Mouse (Mus musculus) megakaryocyte, embryonic 14.5 days (primary cell): Measurements from ENCODE around the gene Rgcc.

Source experiments
- FLI1 ChIP-seq: IDR thresholded peaks from 2 replicates; pipeline ENCODE4 v1.6.1; 2012; ENCODE audit warnings: low read length, inconsistent platforms, mixed read lengths
- GATA1 ChIP-seq: IDR thresholded peaks from 3 replicates; pipeline ENCODE4 v1.6.1; 2012; ENCODE audit warnings: mixed read lengths, low read length, inconsistent platforms, borderline replicate concordance

DNA sequence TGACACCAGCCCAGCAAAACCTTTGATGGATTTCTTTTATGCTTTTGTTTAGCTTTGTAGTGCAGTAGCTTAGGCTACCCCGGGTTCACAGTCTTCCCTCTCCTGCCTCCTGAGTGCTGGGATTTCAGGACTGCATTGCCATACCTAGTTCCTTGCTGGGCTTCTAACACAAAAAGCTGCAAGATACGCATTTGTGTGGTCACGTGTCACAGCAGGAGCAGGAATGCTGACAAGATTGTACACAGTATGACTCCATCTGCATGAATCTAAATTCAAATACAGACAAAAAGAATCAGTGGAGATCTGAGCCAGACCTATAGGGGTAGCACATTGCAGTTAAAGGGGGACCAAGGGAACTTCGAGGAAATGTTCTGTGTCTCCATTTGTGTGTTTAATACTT is 6.9 kb upstream of the Rgcc start:
- TF ChIP-seq GATA1, result no peak
- TF ChIP-seq FLI1, result no peak
